Mouse (Mus musculus) hematopoietic stem cell, adult 5-6 weeks (primary cell): ENCODE results near the gene Capn8. TPM values are rescaled to one million over a fixed set of nuclear protein-coding genes. Genes with fewer than 3 reads are reported as not detected.

Experiments used
- ATAC-seq, 2 experiments: fragments of 125-278 bp in 1 of 2; replicated peaks in 1 of 2; 2 replicates each; pipeline ENCODE4 v1.8.0; 2016 to 2017; ENCODE audit warnings: inconsistent platforms in 2 of 2, mild to moderate bottlenecking in 2 of 2, moderate number of reproducible peaks in 2 of 2, low read depth in 1 of 2, moderate TSS enrichment in 1 of 2; ENCODE audit not compliant: low FRiP score in 2 of 2, poor library complexity in 2 of 2, severe bottlenecking in 2 of 2, insufficient read depth in 1 of 2, low TSS enrichment in 1 of 2
- total RNA-seq: library from RNA; stranded (forward); fragments of 172-1452, 232-1000 nt; gene quantifications from 2 replicates; pipeline ENCODE4 v1.2.3, GENCODE M21; 2017

Capn8 gene
- total RNA-seq, 1 experiment from 2014 or later = not detected

DNA sequence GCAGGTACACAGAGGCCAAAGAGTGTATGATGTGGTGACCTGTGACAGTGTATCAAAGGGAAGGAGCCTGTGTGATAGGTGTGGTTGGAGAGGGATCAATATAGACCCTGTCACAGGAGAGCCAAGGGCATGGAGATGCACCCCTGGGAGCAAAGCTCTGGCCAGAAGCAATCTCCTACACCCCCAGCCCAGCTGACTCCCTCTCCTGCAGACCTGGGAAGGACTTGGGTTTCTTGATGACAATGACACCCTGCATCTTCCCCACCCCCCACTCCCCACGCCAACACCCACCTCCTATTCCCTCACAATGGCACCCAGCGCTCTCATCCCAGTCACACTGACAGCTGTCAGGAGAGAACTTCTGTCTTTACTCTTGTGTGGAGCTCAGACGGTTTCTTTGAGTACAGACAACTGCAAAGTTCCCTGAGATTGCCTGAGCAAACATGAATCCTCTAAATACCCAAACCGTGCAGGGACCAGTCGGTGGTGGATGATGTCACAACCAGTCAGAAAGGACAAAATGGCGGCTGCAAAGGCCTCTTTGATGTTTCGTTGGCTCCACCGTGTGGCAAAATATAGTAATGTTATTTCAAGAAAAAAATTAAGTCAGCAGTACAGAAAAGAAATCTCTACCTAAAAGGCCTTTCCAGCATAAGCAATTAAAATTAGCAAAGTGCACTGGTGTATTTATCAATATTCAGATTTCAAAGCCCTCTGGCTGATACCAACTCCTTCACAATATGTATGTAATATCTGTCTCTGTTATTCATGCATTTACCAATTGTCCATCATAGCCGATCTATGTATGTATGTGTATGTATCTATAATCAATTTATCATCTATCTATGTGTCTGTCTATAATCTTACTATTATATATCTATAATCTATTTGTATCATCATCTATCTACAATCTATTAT, 25.5 kb upstream of the Capn8 start:
- peak; percentile 78 to 88; a peak in 3 of 4 replicates for ATAC-seq

DNA sequence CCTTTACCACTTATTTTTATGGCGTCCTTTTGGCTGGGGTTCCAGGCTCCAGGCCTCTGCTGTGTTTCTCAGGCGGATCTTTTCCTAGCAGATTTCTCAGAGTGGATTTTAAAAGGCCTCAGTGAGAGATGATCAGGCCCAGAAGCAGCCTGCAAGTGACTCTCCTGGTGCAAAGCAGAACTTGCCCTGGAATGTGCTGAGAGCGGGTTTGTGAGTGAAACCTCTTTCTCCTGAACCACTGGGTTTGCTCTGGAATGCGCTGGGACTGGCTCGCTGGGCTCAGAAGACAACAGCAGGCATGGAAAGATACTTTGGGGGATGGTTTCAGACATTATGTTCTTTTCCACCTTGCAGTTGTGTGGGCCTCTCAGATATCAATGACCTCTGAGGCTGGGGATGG, 22.7 kb upstream of the Capn8 start:
- ATAC-seq = no peak

- peak; percentile 66 to 71 for ATAC-seq
These were observed 21.7 kb upstream of the Capn8 start for GRCm38 (mm10) chr1:182543136-182543535.

GRCm38 (mm10) chr1:182543906-182544305, 20.9 kb upstream of the Capn8 start:
- no peak for ATAC-seq

DNA sequence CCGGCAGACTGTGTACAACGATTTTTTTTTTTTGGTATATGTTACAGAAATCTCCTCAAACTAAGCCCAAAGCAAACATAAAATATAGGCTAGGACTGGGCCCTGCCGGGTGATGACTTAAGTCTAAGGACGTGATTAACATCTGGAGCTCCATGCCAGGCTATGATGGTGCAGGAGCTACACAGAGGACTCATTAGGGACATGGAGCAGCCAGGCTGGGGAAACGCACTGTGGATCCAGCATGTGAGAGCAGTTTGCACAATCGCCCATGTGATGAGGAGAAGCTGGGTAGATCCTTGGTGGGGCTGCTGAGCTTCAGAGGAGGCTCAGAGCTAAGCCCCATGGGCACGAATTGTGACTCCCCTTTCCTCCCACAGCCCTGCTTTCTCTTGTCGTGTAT, 14.0 kb upstream of the Capn8 start:
- ATAC-seq = no peak

DNA sequence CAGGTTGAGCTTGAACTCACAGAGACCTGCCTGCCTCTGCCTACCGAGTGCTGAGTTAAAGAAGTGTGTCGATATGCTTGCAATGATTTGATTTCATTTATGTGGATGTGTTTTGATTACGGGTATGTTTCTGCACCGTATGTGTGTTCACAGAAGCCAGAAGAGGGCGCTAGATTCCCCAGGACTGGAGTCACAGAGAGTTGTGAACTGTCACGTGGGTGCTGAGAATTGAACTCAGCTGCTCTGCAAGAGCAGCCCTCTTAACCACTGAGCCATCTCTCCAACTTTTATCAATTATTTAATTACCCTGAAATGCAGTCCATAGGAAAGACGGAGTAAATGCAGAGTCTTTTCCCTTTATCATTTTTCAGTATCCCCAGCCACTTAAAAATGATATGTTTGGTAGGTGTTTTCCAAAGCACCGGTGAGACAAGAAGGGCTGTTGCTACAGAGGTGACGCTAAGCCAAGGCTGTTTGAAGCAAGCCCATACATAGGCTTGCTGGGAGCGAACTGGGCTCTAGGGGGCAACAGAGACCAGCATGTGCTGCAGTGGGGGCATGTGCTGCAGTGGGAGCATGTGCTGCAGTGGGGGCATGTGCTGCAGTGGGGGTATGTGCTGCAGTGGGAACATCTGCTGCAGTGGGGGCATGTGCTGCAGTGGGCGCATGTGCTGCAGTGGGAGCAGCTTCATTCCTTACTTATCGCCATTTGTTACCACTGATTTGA, 11.0 kb upstream of the Capn8 start:
- peak; percentile 80 to 85 for ATAC-seq

DNA sequence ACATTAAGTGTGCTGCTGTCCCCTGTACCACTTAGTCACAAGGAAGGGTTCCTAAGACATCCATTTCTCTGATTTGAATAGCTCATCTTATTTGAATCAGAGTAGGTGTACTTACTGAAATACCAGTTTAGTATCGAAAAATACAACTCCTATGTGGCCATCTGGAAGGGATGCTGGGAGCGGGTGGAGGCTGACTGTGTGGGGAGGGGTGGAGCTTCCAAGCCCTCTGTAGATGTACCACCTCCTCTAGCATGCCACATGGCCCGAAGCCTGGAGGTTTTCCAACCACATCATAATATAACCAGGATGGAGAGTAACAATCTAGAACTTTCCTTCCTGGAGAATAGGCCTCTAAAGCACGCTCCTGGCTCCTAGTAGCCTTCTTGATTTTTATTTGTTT, 6.5 kb upstream of the Capn8 start:
- ATAC-seq = no peak

GRCm38 (mm10) chr1:182559530-182559929, 5.3 kb upstream of the Capn8 start:
- no peak for ATAC-seq

DNA sequence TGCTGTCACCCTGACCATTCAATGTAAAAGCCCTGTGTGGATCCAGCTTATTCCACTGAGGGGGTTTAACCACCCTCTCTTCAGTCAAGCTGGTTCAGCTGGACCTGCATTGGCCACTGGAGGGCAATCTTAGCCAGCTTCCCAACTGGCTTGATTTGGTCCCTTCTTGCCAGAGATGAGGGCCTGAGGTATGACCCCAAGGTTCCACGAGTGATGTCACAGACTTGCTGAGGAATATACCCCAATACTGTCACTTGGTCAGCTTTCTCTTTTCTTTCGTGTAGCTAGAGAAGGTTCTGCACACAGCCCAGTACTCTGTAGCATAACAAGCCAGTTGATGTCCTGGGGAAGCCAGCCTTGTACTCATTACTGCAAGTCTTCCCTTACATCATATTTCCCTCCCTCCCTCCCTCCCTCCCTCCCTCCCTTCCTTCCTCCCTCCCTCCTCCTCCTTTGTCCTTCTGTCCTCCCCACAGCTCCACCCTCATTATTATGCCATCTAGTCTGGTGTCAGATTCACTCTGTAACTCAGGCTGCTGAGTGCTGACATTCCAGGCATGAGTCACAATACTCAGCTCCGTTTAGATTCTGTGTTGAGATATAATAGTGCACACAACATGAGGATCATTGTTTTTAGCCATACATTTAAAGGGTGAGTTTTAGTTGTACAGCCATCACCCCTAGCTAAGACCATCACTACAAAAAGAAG, 4.3 kb upstream of the Capn8 start:
- ATAC-seq = peak in 1 of 2 experiments; percentile 58; a peak in 1 of 4 replicates

- no peak for ATAC-seq
These were observed 2.8 kb upstream of the Capn8 start for GRCm38 (mm10) chr1:182561945-182562514.

- ATAC-seq = peak; percentile 21 to 40; a peak in 2 of 4 replicates
These were observed 2.0 kb upstream of the Capn8 start for GRCm38 (mm10) chr1:182562576-182563370.

GRCm38 (mm10) chr1:182565351-182565835, 586 bp downstream of the Capn8 start:
- no peak for ATAC-seq

DNA sequence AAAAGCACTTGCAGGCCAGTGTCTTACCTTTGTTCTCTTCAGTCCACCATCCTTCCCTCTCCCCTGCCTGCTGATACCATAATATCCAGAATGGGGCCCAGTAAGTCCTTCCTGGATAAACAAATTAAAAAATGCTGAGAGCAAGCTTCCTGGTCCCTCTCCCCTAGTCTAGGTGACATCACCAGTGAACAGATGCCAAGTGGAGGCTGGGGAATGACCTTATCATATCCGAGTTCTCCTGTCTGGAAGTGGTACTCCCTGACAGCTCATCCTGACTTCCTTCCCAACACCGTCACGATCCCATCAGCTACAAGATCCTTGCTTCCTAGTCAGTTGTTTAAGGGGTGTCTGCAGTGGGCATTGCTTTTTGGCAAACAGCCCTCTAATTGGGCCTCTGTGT, 6.3 kb downstream of the Capn8 start:
- ATAC-seq = no peak

DNA sequence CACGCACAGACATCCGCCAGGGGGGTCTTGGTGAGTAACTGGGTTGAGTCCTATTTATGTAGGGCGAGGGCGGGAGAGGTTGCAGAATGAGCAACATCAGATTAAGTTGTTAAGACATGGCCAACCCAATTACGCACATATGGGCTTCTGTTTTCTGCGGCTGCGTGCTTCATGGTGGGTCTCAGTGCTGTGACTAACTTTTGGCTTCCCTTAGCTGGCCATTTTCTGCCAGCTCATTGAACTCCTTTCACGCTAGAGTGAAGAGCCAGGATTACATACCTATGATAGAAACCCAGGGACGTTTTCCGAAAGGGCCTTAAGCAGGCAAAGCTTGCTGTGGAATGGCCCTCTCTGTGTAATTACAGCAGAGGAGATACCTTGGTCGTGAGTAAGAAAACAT, 7.2 kb downstream of the Capn8 start:
- ATAC-seq = no peak

DNA sequence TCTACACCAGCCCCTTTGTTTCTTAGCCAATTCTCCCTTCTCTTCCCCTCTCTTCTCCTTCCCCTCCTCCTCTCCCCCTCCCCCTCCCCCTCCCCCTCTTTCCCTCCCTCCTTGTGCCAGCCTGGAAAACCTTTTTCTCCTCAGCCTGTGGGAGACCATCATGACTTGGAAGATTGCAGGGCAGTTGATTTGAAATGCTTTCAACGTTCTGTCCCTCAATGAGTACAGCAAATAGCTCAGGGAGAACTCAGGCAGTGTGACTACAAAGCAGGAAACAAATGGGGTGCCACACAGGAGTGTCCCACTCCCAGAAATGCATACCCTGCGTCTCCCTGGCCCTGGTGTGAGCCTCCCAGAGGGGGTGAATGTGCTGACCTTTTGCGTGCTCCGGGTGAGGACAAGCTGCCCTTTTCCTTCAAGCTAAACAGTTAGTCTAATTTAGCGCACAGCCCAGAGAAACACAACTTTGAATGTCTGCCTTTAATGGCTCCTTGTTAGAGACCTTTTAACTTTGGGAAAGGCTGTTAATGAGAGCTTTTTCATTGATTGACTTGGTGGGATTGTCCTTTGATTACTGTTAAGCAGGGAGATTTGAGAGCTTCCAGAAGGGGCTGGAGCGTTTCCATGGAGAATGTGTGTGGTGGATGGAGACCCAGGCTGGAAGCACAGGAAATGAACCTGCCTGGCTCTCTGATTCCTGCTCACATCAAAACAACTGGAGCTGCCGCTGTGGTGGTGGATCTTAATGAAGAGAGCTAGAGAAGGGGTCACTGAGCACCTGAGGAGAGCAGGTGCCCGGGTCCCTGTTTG, 9.3 kb downstream of the Capn8 start:
- ATAC-seq = no peak

GRCm38 (mm10) chr1:182574666-182575049, 9.9 kb downstream of the Capn8 start:
- ATAC-seq = no peak
